Mouse (Mus musculus): ENCODE data around the gene Nme8. TPM values are rescaled to one million over a fixed set of nuclear protein-coding genes. Genes with fewer than 3 reads are reported as not detected.

Gene Nme8
- total and polyA plus RNA-seq, 3 experiments = not detected

GRCm38 (mm10) chr13:19698524-19699173, 1.1 kb upstream of the Nme8 start (continued):
- no peak for TF ChIP-seq MEF2A (IDR thresholded peaks at IDR 0.05; ENCODE audit: extremely low read depth, insufficient replicate concordance, low read depth, low read length, poor library complexity, severe bottlenecking)
- TF ChIP-seq CHD2 (IDR thresholded peaks at IDR 0.05; ENCODE audit: low read length) = no peak
- no peak for TF ChIP-seq TBP (IDR thresholded peaks at IDR 0.05; ENCODE audit: low read depth, low read length)
- TF ChIP-seq SIN3A (IDR thresholded peaks at IDR 0.05; ENCODE audit: low read length) = no peak
- no peak for TF ChIP-seq HCFC1 (IDR thresholded peaks at IDR 0.05; ENCODE audit: low read depth, low read length)
- peak; percentile 37 to 82 (median 70) for TF ChIP-seq CTCF (IDR thresholded peaks at IDR 0.05 in 2 of 3, conservative IDR thresholded peaks at IDR 0.05 in 1 of 3; ENCODE audit: control insufficient read depth in 1 of 3, insufficient read depth in 1 of 3, low read depth in 2 of 3, low read length in 3 of 3, poor library complexity in 1 of 3, severe bottlenecking in 1 of 3)
- TF ChIP-seq JUND (IDR thresholded peaks at IDR 0.05; ENCODE audit: low read depth, low read length) = no peak
- TF ChIP-seq ZNF384 (IDR thresholded peaks at IDR 0.05; ENCODE audit: low read depth, low read length) = no peak
- no peak for TF ChIP-seq GABPA (IDR thresholded peaks at IDR 0.05; ENCODE audit: low read depth, low read length)
- no peak for TF ChIP-seq MAZ (IDR thresholded peaks at IDR 0.05; ENCODE audit: low read depth, low read length)
- peak; percentile 85 for TF ChIP-seq RAD21 (IDR thresholded peaks at IDR 0.05; ENCODE audit: low read depth, low read length)
- TF ChIP-seq MAFK (IDR thresholded peaks at IDR 0.05; ENCODE audit: borderline replicate concordance, low read depth, low read length) = no peak
- TF ChIP-seq MYC (IDR thresholded peaks at IDR 0.05; ENCODE audit: low read depth, low read length) = no peak
- TF ChIP-seq MAX (IDR thresholded peaks at IDR 0.05; ENCODE audit: low read length) = no peak
- TF ChIP-seq TAL1 (IDR thresholded peaks at IDR 0.05; ENCODE audit: low read length) = no peak
- no peak for TF ChIP-seq ZKSCAN1 (IDR thresholded peaks at IDR 0.05; ENCODE audit: low read depth, low read length)
- TF ChIP-seq USF2 (IDR thresholded peaks at IDR 0.05; ENCODE audit: borderline replicate concordance in 1 of 2, insufficient read depth in 1 of 2, low read depth in 1 of 2, low read length in 2 of 2) = no peak

GRCm38 (mm10) chr13:19690417-19690816, 7.2 kb downstream of the Nme8 start:
- peaks cover 3 to 15% of the 10 kb centered on the region in 2 experiments for H3K27me3 ChIP-seq (ENCODE audit: control insufficient read depth in 1 of 2, insufficient read depth in 2 of 2, low read length in 2 of 2)
- no peak overlapping the region for H3K27ac ChIP-seq (ENCODE audit: control insufficient read depth, low read depth, low read length)
- no peaks in the 10 kb centered on the region for H3K36me3 ChIP-seq (ENCODE audit: control insufficient read depth in 1 of 2, insufficient read depth in 2 of 2, low read length in 2 of 2)
- no peaks in the 10 kb centered on the region for H3K9me3 ChIP-seq (replicated peaks; ENCODE audit: insufficient read depth, low read length)
- no peaks in the 10 kb centered on the region for H3K4me1 ChIP-seq (ENCODE audit: control insufficient read depth in 1 of 2, insufficient read depth in 2 of 2, low read length in 2 of 2)
- TF ChIP-seq MYC (IDR thresholded peaks at IDR 0.05; ENCODE audit: low read depth, low read length) (no peak), NRF1 (IDR thresholded peaks at IDR 0.05; ENCODE audit: insufficient read depth, low read depth, low read length, poor library complexity, severe bottlenecking) (no peak), BHLHE40 (IDR thresholded peaks at IDR 0.05; ENCODE audit: borderline replicate concordance, low read depth, low read length) (no peak), HCFC1 (IDR thresholded peaks at IDR 0.05; ENCODE audit: low read depth, low read length) (no peak)
- DNase-seq (ENCODE audit: low read depth, low spot score) = no peak
- H3K4me3 ChIP-seq (ENCODE audit: control insufficient read depth in 1 of 2, insufficient read depth in 1 of 2, low read depth in 2 of 2, low read length in 2 of 2) = no peak overlapping the region
- H3K79me2 ChIP-seq (ENCODE audit: control insufficient read depth, insufficient read depth, low read length, poor library complexity) = no peaks in the 10 kb centered on the region
- no peak overlapping the region for H3K9ac ChIP-seq (ENCODE audit: control insufficient read depth, low read depth, low read length, poor library complexity, severe bottlenecking)
